Mouse (Mus musculus) testis, adult 2 months (tissue): ENCODE results near the gene Rarb.

Source experiments
- CTCF ChIP-seq: fragments of 200-500 bp; IDR thresholded peaks from 2 replicates; pipeline ENCODE4 v1.5.1; 2012; ENCODE audit warnings: low read depth, mild to moderate bottlenecking, inconsistent platforms, low read length, moderate library complexity; ENCODE audit not compliant: control insufficient read depth, insufficient read depth, insufficient replicate concordance
- POLR2A ChIP-seq: fragments of 200-500 bp; IDR thresholded peaks from 2 replicates; pipeline ENCODE4 v1.6.1; 2012; ENCODE audit warnings: low read depth, mild to moderate bottlenecking, inconsistent platforms, low read length, moderate library complexity; ENCODE audit not compliant: control insufficient read depth

GRCm38 (mm10) chr14:16437386-16437785, 381.6 kb downstream of the Rarb start:
- TF ChIP-seq CTCF (no peak), POLR2A (no peak)
